Mouse (Mus musculus) ovary, adult 18-20 months (tissue): ENCODE measurements around the gene Gipc3.
A peak's percentile ranks its signal among the peaks of the same experiment; 100 is the strongest.

Source experiments
- DNase-seq: peaks from one replicate; pipeline ENCODE4 v3.0.0; 2022; ENCODE audit warnings: low spot score, mixed read lengths

Gipc3 gene

GRCm38 (mm10) chr10:81342686-81343505 is at the start of gene Gipc3:
Gene Gipc3 (minus strand): TSS chr10:81343266.
- DNase-seq: no peak

DNA sequence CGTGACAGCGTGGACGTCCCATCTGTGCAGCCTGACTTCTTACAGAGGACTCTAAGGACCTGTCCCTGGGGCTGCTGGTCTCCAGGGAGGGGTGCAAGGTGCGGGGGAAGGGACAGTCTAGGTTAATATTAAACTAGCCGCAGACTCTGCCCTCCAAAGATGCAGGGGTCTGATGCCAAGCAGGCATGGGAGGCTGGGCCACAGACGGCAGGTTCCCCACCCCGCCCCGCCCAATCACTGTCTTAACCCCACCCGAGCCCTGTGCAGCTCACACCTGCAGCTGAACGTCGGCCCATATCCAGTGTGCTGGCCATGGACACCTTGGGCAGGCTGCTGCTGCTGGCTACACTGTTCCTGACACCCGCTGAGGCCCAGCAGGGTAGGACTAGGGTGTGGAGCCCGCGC is 49.7 kb upstream of the Gipc3 start, which contains the start of gene Smim24:
TSS of gene Smim24 (plus strand) at position 271 of the 405 bp plus-strand sequence.
- DNase-seq: no peak

GRCm38 (mm10) chr10:81392270-81392669 is 49.2 kb upstream of the Gipc3 start:
- no peak for DNase-seq

- DNase-seq: no peak
These were observed 47.6 kb upstream of the Gipc3 start for GRCm38 (mm10) chr10:81390678-81390965.

- DNase-seq: no peak
These were observed 47.0 kb upstream of the Gipc3 start for GRCm38 (mm10) chr10:81389801-81390677.

DNA sequence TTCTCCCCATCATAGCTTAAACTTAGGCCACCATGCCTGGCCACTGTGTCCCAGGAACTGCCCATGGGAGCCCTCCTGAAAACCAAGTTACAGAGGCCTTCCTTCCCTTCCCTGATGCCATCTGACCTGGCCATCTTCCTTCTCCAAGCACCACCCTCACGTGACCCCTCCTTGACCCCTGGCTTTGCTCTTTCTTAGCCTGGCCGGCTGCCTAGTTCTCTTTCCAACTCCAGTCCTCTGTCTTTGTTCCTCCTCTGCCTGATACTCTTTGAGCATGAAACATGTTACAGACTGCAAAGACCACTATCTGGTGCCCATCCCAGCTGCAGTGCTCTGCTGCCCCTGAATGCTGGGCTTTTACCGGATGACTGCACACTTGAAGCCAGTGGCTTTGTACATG is 46.3 kb upstream of the Gipc3 start:
- DNase-seq: peak; percentile 69

- no peak for DNase-seq
These were observed 45.5 kb upstream of the Gipc3 start, which contains the start of gene Gm48552 for GRCm38 (mm10) chr10:81388505-81389055. Gene Gm48552 (plus strand): TSS chr10:81389005.

- DNase-seq: no peak
These were observed 44.6 kb upstream of the Gipc3 start for GRCm38 (mm10) chr10:81387716-81388115.

GRCm38 (mm10) chr10:81385603-81386306 is 42.7 kb upstream of the Gipc3 start:
- DNase-seq: peak; percentile 78

- DNase-seq: no peak
These were observed 41.5 kb upstream of the Gipc3 start for GRCm38 (mm10) chr10:81384605-81384982.

GRCm38 (mm10) chr10:81383802-81384604 is 40.9 kb upstream of the Gipc3 start, which contains the start of the genes Dohh and Gm48551:
Gene Dohh (plus strand): TSS chr10:81384428.
Gene Gm48551 (plus strand): TSS chr10:81384466.
- peak; percentile 97 for DNase-seq

- no peak for DNase-seq
These were observed 39.0 kb upstream of the Gipc3 start for GRCm38 (mm10) chr10:81382039-81382438.

GRCm38 (mm10) chr10:81379809-81380378 is 36.8 kb upstream of the Gipc3 start:
- DNase-seq: no peak

GRCm38 (mm10) chr10:81379183-81379553 is 36.1 kb upstream of the Gipc3 start:
- DNase-seq: no peak

GRCm38 (mm10) chr10:81378553-81379182 is 35.6 kb upstream of the Gipc3 start:
- peak; percentile 100 for DNase-seq

GRCm38 (mm10) chr10:81377793-81378552 is 34.9 kb upstream of the Gipc3 start, which contains the start of gene Fzr1:
Gene Fzr1 (minus strand): TSS chr10:81378516.
- DNase-seq: no peak

DNA sequence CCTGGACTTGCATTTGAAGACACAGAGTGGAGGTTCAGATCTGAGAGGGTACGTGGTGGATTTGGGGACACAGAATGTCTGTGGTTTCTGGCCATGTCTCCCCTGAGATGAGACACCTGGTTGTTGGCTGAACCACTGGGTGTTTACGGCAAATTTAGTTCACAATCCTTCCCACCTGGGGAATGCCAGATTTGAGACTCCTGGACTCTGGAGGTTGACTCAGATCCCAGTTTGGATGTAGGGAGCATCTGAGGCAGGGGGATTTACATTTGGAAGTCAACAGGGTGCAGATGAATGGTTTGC is 34.2 kb upstream of the Gipc3 start:
- DNase-seq: no peak

DNA sequence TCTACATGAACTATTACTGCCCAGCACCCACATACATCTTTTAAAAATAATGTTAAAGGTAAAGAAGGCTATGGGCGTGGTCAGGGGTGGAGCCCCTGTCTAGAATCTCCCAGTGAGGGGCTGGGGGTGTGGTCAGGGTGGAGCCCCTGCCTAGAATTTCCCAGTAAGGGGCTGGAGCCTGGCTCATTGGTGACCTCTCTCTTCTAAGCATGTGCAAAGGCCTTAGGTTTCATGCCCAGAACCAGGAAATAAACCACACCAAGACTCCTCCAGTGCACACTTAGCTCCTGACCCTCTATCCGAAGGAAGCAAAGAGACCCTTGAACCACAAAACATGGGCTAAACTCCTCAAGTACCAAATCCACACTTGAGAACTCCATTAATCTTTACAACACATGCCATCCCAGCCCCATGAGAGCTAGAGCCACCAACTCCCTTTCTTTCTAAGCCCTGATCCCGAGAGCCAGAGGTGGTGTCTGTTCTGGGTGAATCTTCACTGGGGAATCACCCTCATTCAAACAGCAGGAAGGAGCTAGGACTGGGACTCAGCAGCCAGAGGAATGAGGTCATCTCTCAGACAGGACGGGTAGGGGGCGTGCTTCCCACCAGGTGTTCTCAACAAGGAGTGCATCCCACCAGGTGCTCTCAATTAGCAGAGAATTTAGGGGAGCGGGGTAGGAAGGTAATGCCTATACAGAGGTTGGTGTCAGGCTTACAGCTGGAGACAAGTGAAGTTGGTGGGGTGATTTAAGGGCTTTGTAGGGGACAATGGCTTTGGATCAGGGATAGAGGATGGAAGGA is 33.7 kb upstream of the Gipc3 start:
- DNase-seq: no peak

GRCm38 (mm10) chr10:81375322-81375721 is 32.3 kb upstream of the Gipc3 start:
- DNase-seq: no peak
